Mouse (Mus musculus): Measurements from ENCODE around the gene Dnlz.
"Not testable (repeated sequence)": the region's sequence is repeated elsewhere in the genome, so short reads cannot be mapped to it uniquely, and the experiment has no call there.

Dnlz gene

DNA sequence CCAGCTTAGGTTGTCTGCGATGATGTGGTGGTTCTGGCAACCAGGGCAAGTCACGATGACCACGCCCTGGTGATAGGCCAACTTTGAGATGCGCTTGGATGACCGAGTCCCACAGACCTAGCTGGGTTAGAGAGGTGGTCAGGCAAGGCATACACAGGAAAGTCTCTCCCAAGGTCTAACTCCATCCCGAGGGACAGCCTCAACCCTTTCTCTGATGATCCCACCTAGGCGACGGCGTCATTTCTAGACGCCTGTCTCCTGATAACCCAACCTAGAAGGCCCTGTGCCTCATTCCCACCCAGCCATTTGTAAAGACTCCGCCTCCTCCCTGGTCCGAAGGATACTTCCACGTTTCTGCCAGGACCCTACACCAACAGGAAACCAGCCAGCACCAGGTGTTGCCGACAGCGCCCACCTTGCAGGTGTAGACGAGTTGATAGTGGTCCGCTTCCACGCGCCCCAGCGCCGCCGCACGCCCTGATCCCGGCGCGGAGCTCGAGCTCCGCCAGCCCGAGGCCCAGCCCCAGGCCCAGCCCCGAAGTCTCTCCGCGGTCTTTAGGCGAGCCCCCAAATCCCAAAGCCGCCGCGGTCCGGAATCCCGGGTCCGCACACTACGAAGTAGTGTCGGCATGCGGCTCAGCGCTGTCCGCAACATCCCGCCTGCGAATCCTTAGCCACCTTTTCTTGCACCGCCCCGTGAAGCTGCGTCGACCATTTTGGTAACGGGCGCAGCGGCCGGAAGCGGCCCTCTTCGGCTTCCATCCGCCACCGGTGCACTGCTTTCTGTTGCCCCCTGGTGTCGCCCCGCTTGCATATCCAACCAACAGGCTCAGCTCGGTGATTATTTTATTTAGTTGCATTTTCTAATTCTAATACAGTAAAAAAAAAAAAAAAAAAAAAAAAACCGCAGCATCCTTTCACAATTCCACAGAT, at the start of gene Dnlz:
Gene Dnlz, minus strand, starts transcription at position 753 of the 933 bp plus-strand sequence.
- DNase-seq (ENCODE audit: low read depth, low spot score), result peak; percentile 86

DNA sequence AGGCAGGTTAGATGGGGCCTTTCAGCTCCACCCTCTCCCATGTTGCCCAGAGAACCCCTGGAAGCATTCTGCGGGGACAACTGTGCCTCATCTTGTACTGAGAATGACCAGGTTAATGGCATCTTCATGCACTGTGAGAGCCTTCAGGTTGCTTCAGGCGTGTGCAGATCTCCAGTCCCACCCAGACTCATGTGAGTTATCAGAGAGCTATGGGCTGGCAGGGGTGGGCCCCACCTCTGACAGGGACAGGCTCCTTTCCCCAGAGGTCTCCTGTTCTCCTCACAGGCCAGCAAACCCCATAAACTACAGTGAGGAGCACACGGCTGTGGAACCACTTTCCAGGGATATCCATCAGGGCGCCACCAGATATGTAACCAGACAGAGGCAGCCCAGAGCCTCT, 49.1 kb upstream of the Dnlz start:
- no peak for DNase-seq (ENCODE audit: low read depth, low spot score)

GRCm38 (mm10) chr2:26400296-26400695, 48.4 kb upstream of the Dnlz start:
- DNase-seq (ENCODE audit: low read depth, low spot score), result no peak

DNA sequence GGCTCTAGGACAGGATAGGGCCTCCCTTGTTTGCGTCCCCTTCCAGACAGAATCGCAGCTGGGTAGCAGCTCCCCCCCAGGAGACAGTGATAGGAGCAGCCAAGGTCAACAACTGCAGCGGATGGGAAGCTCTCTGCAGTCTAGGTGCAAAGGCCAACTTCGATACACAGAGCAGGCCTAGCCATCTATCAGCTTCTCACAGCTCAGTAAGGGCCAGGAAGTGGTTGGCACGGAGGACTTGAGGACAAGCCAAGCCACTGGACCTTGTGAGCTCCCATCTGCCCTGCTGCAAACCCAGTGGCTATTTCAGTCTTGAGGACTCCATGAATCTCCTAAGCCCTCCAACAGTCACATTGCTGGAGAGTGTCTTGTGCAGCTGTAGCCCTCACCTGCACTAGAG, 47.7 kb upstream of the Dnlz start:
- no peak for DNase-seq (ENCODE audit: low read depth, low spot score)

GRCm38 (mm10) chr2:26398978-26399377, 47.1 kb upstream of the Dnlz start:
- DNase-seq (ENCODE audit: low read depth, low spot score), result no peak

DNA sequence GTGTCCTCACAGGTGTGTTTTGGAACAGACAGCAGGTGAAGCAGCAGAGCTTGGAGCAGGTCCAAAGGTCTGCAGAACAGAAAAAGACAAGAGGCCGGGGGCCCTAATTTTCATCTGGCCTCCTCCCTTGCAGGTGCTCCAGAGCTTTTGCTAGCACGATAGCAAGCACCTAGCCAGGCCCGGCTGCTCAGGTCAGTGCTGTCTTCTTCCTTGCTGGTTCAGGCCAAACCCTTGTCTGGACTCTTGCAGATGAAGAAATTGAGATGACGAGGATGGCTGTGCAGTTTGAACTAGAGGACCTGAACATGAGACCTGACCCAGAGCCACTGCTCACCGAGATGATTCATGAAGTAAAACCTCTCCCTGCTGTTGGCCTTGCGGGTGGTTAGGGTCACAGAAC, 39.7 kb upstream of the Dnlz start:
- no peak for DNase-seq (ENCODE audit: low read depth, low spot score)

DNA sequence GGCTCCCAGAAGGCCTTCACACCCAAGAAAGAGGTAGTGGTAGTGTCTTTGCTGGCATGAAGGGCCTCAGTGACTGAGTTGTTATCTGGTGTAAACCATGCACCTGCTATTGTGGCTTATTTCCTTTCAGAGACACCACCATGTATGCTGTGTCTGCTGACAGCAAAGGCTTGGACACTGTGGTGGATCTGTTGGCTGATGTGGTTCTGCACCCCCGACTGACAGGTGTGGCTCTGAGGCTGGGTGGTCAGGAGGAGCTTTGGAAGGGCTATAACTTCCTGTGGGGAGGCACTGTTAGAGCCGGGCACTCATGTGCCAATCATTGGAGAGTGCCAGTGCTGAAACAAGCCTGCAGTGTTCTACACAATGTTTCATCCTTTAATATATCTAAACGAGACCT, 39.0 kb upstream of the Dnlz start:
- no peak for DNase-seq (ENCODE audit: low read depth, low spot score)

DNA sequence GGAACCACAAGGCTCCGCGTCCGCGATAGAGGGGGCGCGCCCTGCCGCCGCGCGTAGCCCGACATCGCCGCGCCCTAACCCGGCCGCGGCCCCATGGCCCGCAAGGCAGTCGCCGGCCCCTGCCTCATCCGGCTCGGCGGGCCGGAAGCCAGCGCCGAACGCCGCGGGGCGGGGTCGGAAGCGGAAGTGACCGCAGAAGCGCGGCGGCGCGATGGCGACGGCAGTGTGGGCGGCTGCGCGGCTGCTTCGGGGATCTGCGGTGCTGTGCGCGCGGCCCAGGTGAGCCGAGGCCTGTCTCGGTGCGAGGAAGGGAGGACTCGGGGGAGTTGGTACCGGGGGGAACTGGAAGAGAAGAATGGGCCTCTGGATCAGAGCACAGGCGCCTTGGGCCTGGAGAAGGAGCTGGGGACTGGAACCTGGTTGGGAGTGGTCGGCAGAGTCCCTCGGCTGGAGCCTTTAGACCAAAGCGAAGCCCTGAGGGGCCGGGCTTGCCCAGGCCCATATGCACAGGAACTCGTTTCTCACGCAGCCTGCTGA, 37.3 kb upstream of the Dnlz start, which contains the start of the genes Entr1 and Pmpca:
Gene Entr1, minus strand, starts transcription at position 163 of the 537 bp plus-strand sequence.
Gene Pmpca, plus strand, starts transcription at position 186 of the 537 bp plus-strand sequence.
- DNase-seq (ENCODE audit: low read depth, low spot score), result peak; percentile 75

DNA sequence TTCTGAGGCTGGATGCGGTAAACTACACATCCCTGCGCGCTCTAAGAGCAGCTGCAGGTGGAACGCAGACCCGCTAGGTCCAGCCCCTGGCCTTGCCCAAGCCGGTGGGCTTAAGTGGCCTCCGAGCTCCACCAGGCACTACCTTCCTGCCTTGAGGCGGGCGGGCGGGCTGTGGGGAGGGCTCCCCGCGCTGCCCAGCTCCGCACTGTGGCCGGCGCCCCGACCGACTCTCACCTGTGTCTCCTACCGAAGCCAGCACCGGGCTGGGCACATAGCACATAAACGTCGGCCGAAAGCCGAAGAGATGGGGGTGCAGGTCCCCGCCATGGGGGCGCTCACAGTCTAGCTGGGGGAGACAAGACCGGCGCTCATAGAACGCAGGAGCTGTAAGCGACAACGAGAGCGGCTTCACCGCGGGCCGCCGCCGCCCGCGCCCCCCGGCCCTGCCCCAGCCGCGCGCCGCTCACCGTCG, 36.8 kb upstream of the Dnlz start:
- no peak for DNase-seq (ENCODE audit: low read depth, low spot score)

DNA sequence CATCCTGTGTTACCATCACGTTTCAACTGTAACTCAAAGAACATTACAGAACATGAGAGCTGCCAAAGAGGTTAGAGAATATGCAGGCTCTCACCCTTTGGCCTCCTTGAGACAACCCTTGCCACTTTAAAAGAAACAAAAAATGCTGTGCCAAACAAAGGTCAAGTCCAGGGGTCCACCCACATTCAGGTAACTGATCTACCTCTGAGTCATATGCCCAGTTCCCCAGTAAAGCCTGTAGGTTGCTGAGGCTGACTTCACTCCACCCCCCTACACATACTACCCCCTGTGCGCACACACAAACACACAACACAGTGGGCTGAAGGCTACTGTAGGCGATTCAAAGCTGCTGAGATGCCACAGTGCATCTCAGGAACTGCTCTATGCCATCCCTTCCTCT, 35.8 kb upstream of the Dnlz start:
- DNase-seq (ENCODE audit: low read depth, low spot score), result no peak

DNA sequence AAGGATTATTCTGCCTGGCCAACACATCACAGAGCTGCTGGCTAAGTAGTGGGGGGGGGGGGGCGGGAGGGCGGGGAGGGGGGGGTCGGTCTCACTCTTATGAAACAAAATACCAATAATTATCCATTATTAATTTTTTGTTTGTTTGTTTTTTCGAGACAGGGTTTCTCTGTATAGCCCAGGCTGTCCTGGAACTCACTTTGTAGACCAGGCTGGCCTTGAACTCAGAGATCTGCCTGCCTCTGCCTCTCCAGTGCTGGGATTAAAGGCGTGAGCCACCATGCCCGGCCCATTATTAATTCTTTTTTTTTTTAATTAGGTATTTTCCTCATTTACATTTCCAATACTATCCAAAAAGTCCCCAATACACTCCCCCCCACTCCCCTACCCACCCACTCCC, 29.0 kb upstream of the Dnlz start:
- not testable (repeated sequence) for DNase-seq (ENCODE audit: low read depth, low spot score)

- peak; percentile 75 for DNase-seq (ENCODE audit: low read depth, low spot score)
Measured at GRCm38 (mm10) chr2:26380131-26380771, 28.3 kb upstream of the Dnlz start, which contains the start of gene Snapc4. Gene Snapc4, minus strand, starts transcription at chr2:26380653.

- no peak for DNase-seq (ENCODE audit: low read depth, low spot score)
Measured at GRCm38 (mm10) chr2:26372396-26372795, 20.5 kb upstream of the Dnlz start.

- DNase-seq (ENCODE audit: low read depth, low spot score), result no peak
Measured at GRCm38 (mm10) chr2:26368572-26368971, 16.7 kb upstream of the Dnlz start.

DNA sequence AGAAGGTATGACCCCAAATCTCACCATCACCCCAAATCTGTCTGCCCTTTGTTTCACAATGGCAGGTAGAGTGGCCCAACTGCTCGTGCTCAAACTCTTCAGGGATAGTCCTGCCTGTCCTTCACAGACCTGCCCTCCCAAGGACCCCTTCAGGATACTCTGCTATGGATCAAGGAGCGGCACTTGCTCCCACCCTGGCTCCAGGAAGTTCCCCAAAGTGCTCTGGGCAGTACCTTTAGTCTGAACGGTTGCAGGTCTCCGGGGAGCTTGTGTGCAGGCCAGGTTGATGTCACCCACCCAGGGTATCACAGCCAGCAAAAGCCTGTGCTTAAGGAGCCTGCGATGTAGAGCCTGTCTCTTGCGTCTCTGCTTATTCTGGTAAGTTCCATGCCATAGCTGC, 16.0 kb upstream of the Dnlz start:
- no peak for DNase-seq (ENCODE audit: low read depth, low spot score)

- DNase-seq (ENCODE audit: low read depth, low spot score), result no peak
Measured at GRCm38 (mm10) chr2:26364738-26365465, 13.0 kb upstream of the Dnlz start.

- DNase-seq (ENCODE audit: low read depth, low spot score), result no peak
Measured at GRCm38 (mm10) chr2:26363481-26363880, 11.6 kb upstream of the Dnlz start.

DNA sequence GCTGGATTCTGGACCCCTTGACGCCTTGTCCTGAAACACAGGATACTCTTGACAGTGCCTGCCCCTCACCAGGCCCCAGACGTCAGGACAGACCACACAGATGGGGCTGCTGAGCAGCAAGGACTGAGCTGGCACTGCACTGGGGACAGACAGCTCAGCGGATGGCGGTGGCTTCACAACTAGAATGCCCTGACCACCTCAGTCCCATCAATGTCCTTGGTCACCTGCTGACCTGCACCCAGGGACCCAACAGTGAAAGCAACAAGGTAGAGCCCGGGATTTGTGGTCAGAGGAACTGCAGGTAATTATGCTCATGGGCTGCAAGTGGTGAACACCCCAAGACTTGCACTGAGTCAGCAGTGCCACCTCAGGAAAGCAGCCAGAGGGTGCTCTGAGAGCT, 11.1 kb upstream of the Dnlz start:
- DNase-seq (ENCODE audit: low read depth, low spot score), result no peak

DNA sequence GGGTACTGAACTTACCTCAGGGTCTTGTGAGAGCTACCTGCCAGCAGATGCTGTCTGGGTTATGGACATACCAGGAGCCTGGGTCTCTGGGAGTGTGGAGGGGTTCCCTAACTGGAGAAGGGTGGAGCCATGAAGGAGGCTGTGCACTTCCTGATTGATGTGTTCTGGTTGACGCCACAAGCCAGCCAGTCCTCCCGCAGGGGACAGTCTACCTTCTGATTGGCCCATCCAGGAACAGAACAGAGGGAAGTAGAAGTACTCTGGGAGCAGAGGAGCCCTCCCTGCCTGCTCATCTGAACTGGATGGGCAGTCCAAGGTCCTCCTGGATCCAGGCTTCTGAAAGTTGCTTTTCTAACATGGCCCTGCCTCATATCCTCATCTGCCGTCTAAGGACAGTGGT, 8.9 kb upstream of the Dnlz start, which contains the start of gene Card9:
Gene Card9, minus strand, starts transcription at position 147 of the 400 bp plus-strand sequence.
- no peak for DNase-seq (ENCODE audit: low read depth, low spot score)

DNA sequence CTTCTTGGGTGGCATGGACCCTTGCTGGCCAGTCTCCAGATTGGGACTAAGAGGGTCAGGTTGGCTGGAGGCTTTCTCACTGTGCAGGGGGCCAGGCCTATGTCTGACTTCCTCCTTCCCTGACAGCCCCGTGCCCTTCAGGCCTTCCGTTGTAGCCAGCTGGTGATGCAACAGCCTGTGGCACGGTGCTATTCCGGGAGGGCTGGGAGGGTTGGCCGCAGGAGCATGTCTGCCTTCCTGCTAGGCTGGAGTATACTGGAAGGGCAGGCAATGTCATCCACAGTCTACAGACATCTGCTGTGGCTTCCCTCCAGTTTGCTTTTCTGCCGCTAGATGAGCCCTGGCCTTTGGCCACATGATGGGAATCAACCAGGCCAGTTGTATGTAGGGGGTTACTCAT, 8.1 kb upstream of the Dnlz start:
- no peak for DNase-seq (ENCODE audit: low read depth, low spot score)

DNA sequence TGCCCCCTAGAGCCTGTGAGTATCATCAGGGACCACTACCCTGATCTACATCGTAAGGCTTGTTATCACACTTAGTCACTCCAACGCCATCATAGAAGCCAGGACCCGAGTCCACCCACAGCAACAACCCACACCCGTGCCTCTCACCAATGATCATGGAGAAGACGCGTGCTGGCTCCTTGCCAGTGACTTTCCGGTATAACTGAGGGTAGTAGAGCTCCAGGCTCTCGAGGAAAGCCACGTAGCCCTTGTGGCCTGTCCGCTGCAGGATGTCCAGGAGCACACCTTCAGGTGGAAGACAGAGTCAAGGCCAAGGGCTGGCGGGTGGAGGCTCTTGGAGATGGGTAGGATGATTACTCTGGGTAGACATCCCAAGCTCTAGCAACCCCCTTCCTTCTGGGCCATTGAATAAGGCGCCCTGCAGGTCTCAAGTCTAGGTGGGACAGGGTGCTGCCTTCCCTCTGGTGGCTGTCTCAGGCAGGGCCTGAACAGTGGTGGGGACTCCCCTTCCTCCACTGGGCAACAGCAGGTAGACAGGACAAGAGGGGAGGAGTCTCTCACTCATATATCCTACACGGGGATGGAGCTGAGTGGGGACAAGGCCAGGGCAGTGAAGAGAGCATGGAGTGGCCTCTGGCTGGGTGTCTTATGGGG, 6.9 kb upstream of the Dnlz start:
- DNase-seq (ENCODE audit: low read depth, low spot score), result no peak
